Mouse (Mus musculus) ZHBTc4 (cell line): ENCODE measurements around the gene Lars2.
A peak's percentile ranks its signal among the peaks of the same experiment; 100 is the strongest.
"Not testable (repeated sequence)": the region's sequence is repeated elsewhere in the genome, so short reads cannot be mapped to it uniquely, and the experiment has no call there.

ENCODE experiments used
- DNase-seq: peaks from one replicate; pipeline ENCODE4 v3.0.0-alpha.2; 2011; ENCODE audit warnings: low read depth, low spot score

Gene Lars2

GRCm38 (mm10) chr9:123366708-123367385 lies at the start of gene Lars2:
Lars2 (plus strand) TSS chr9:123366927.
- DNase-seq, result peak; percentile 97

GRCm38 (mm10) chr9:123326106-123326505 lies 40.6 kb upstream of the Lars2 start:
- DNase-seq, result no peak

GRCm38 (mm10) chr9:123328336-123328735 lies 38.4 kb upstream of the Lars2 start:
- DNase-seq, result no peak

GRCm38 (mm10) chr9:123329831-123330230 lies 36.9 kb upstream of the Lars2 start:
- no peak for DNase-seq

- peak; percentile 67 for DNase-seq
These were observed 36.5 kb upstream of the Lars2 start for GRCm38 (mm10) chr9:123330271-123330670.

- no peak for DNase-seq
These were observed 33.2 kb upstream of the Lars2 start for GRCm38 (mm10) chr9:123333479-123333878.

GRCm38 (mm10) chr9:123335044-123335670 lies 31.6 kb upstream of the Lars2 start:
- no peak for DNase-seq

- no peak for DNase-seq
These were observed 27.0 kb upstream of the Lars2 start for GRCm38 (mm10) chr9:123339651-123340144.

- DNase-seq, result no peak
These were observed 25.5 kb upstream of the Lars2 start for GRCm38 (mm10) chr9:123341256-123341655.

GRCm38 (mm10) chr9:123343069-123343468 lies 23.7 kb upstream of the Lars2 start:
- no peak for DNase-seq

GRCm38 (mm10) chr9:123349286-123349685 lies 17.4 kb upstream of the Lars2 start:
- not testable (repeated sequence) for DNase-seq

GRCm38 (mm10) chr9:123359981-123360380 lies 6.7 kb upstream of the Lars2 start:
- no peak for DNase-seq

GRCm38 (mm10) chr9:123365353-123365752 lies 1.4 kb upstream of the Lars2 start:
- no peak for DNase-seq

- DNase-seq, result no peak
These were observed 602 bp upstream of the Lars2 start for GRCm38 (mm10) chr9:123365942-123366707.

- no peak for DNase-seq
These were observed 909 bp downstream of the Lars2 start for GRCm38 (mm10) chr9:123367636-123368035.

- DNase-seq, result no peak
These were observed 15.7 kb downstream of the Lars2 start for GRCm38 (mm10) chr9:123382399-123382798.

- DNase-seq, result no peak
These were observed 18.0 kb downstream of the Lars2 start for GRCm38 (mm10) chr9:123384696-123385095.

- DNase-seq, result no peak
These were observed 18.8 kb downstream of the Lars2 start for GRCm38 (mm10) chr9:123385352-123386198.

- DNase-seq, result no peak
These were observed 19.6 kb downstream of the Lars2 start for GRCm38 (mm10) chr9:123386347-123386746.

GRCm38 (mm10) chr9:123388087-123389007 lies 21.6 kb downstream of the Lars2 start:
- not testable (repeated sequence) for DNase-seq
